Mouse (Mus musculus): ENCODE results near the gene Ehd4. TPM values are rescaled to one million over a fixed set of nuclear protein-coding genes. Genes with fewer than 3 reads are reported as not detected.
A peak's percentile ranks its signal among the peaks of the same experiment; 100 is the strongest.

The Ehd4 gene
- total and polyA plus RNA-seq, 2 experiments from 2014 or later, result 250 to 547 TPM

GRCm38 (mm10) chr2:120068555-120069465 is 85.6 kb downstream of the Ehd4 start:
- Histone ChIP-seq H3K4me1 (ENCODE audit: control insufficient read depth, insufficient read depth) (no peaks in the 10 kb centered on the region; the same call in 1 of the 2 replicates), H3K9ac (replicated peaks; ENCODE audit: low read depth, low read length) (no peak overlapping the region), H3K27ac (ENCODE audit: low read depth) (no peak overlapping the region), H3K27me3 (ENCODE audit: control insufficient read depth, insufficient read depth, low read length) (peaks cover 3% of the 10 kb centered on the region; the same call in 1 of the 2 replicates), H3K36me3 (replicated peaks; ENCODE audit: control insufficient read depth, insufficient read depth, low read length) (no peaks in the 10 kb centered on the region), H3K9me3 (replicated peaks; ENCODE audit: control insufficient read depth, low read length) (no peaks in the 10 kb centered on the region), H3K4me3 (ENCODE audit: low read depth, low read length) (no peak overlapping the region), H3K4me2 (ENCODE audit: low read depth, low read length) (no peak overlapping the region)
- TF ChIP-seq EP300 (IDR thresholded peaks at IDR 0.05; ENCODE audit: low read depth), result no peak
- TF ChIP-seq CTCF (IDR thresholded peaks at IDR 0.05; ENCODE audit: low read depth), result peak; percentile 81
- peak; percentile 38; the same call in 1 of the 2 replicates for ATAC-seq (ENCODE audit: insufficient read depth, low read depth)
- WGBS, result 46% methylated on average over 16 of the region's 16 CpGs
- DNase-seq (ENCODE audit: low spot score), result no peak

GRCm38 (mm10) chr2:120066224-120066623 is 88.2 kb downstream of the Ehd4 start:
- no peaks in the 10 kb centered on the region; the same call in 1 of the 2 replicates for H3K4me1 ChIP-seq (ENCODE audit: control insufficient read depth, insufficient read depth)
- WGBS, result 40% methylated on average over 3 of the region's 3 CpGs
- H3K27me3 ChIP-seq (ENCODE audit: control insufficient read depth, insufficient read depth, low read length), result peaks cover 3% of the 10 kb centered on the region; the same call in 1 of the 2 replicates
- no peak overlapping the region for H3K4me2 ChIP-seq (ENCODE audit: low read depth, low read length)
- ATAC-seq (ENCODE audit: insufficient read depth, low read depth), result peak; percentile 21; the same call in 1 of the 2 replicates
- TF ChIP-seq CTCF (IDR thresholded peaks at IDR 0.05; ENCODE audit: low read depth) (no peak), EP300 (IDR thresholded peaks at IDR 0.05; ENCODE audit: low read depth) (no peak)
- no peaks in the 10 kb centered on the region for H3K36me3 ChIP-seq (replicated peaks; ENCODE audit: control insufficient read depth, insufficient read depth, low read length)
- H3K27ac ChIP-seq (ENCODE audit: low read depth), result no peak overlapping the region
- H3K9ac ChIP-seq (replicated peaks; ENCODE audit: low read depth, low read length), result no peak overlapping the region
- no peaks in the 10 kb centered on the region for H3K9me3 ChIP-seq (replicated peaks; ENCODE audit: control insufficient read depth, low read length)
- no peak for DNase-seq (ENCODE audit: low spot score)
- H3K4me3 ChIP-seq (ENCODE audit: low read depth, low read length), result no peak overlapping the region

GRCm38 (mm10) chr2:120065243-120065642 is 89.2 kb downstream of the Ehd4 start:
- no peaks in the 10 kb centered on the region for H3K9me3 ChIP-seq (replicated peaks; ENCODE audit: control insufficient read depth, low read length)
- 85% methylated on average over 10 of the region's 10 CpGs for WGBS
- H3K27ac ChIP-seq (ENCODE audit: low read depth), result no peak overlapping the region
- H3K9ac ChIP-seq (replicated peaks; ENCODE audit: low read depth, low read length), result no peak overlapping the region
- no peaks in the 10 kb centered on the region; the same call in 1 of the 2 replicates for H3K4me1 ChIP-seq (ENCODE audit: control insufficient read depth, insufficient read depth)
- H3K4me3 ChIP-seq (ENCODE audit: low read depth, low read length), result no peak overlapping the region
- ATAC-seq (ENCODE audit: insufficient read depth, low read depth), result no peak
- TF ChIP-seq CTCF (IDR thresholded peaks at IDR 0.05; ENCODE audit: low read depth) (no peak), EP300 (IDR thresholded peaks at IDR 0.05; ENCODE audit: low read depth) (no peak)
- DNase-seq (ENCODE audit: low spot score), result no peak
- H3K36me3 ChIP-seq (replicated peaks; ENCODE audit: control insufficient read depth, insufficient read depth, low read length), result no peaks in the 10 kb centered on the region
- no peak overlapping the region for H3K4me2 ChIP-seq (ENCODE audit: low read depth, low read length)
- H3K27me3 ChIP-seq (ENCODE audit: control insufficient read depth, insufficient read depth, low read length), result peaks cover 3% of the 10 kb centered on the region; the same call in 1 of the 2 replicates

GRCm38 (mm10) chr2:120064639-120065038 is 89.8 kb downstream of the Ehd4 start:
- ATAC-seq (ENCODE audit: insufficient read depth, low read depth) (no peak), DNase-seq (ENCODE audit: low spot score) (no peak)
- H3K36me3 ChIP-seq (replicated peaks; ENCODE audit: control insufficient read depth, insufficient read depth, low read length), result no peaks in the 10 kb centered on the region
- TF ChIP-seq EP300 (IDR thresholded peaks at IDR 0.05; ENCODE audit: low read depth) (no peak), CTCF (IDR thresholded peaks at IDR 0.05; ENCODE audit: low read depth) (peak; percentile 28)
- H3K4me1 ChIP-seq (ENCODE audit: control insufficient read depth, insufficient read depth), result no peaks in the 10 kb centered on the region; the same call in 1 of the 2 replicates
- H3K9me3 ChIP-seq (replicated peaks; ENCODE audit: control insufficient read depth, low read length), result no peaks in the 10 kb centered on the region
- 74% methylated on average over 6 of the region's 6 CpGs for WGBS
- no peak overlapping the region for H3K9ac ChIP-seq (replicated peaks; ENCODE audit: low read depth, low read length)
- no peak overlapping the region for H3K4me2 ChIP-seq (ENCODE audit: low read depth, low read length)
- H3K4me3 ChIP-seq (ENCODE audit: low read depth, low read length), result no peak overlapping the region
- H3K27ac ChIP-seq (ENCODE audit: low read depth), result no peak overlapping the region
- H3K27me3 ChIP-seq (ENCODE audit: control insufficient read depth, insufficient read depth, low read length), result peaks cover 3% of the 10 kb centered on the region; the same call in 1 of the 2 replicates

- Histone ChIP-seq H3K4me3 (ENCODE audit: low read depth, low read length) (no peak overlapping the region), H3K9me3 (replicated peaks; ENCODE audit: control insufficient read depth, low read length) (no peaks in the 10 kb centered on the region), H3K27ac (ENCODE audit: low read depth) (no peak overlapping the region), H3K36me3 (replicated peaks; ENCODE audit: control insufficient read depth, insufficient read depth, low read length) (no peaks in the 10 kb centered on the region), H3K27me3 (ENCODE audit: control insufficient read depth, insufficient read depth, low read length) (peaks cover 3% of the 10 kb centered on the region; the same call in 1 of the 2 replicates), H3K4me2 (ENCODE audit: low read depth, low read length) (no peak overlapping the region), H3K4me1 (ENCODE audit: control insufficient read depth, insufficient read depth) (no peaks in the 10 kb centered on the region; the same call in 1 of the 2 replicates), H3K9ac (replicated peaks; ENCODE audit: low read depth, low read length) (no peak overlapping the region)
- ATAC-seq (ENCODE audit: insufficient read depth, low read depth), result no peak
- 81% methylated on average over 8 of the region's 8 CpGs for WGBS
- TF ChIP-seq EP300 (IDR thresholded peaks at IDR 0.05; ENCODE audit: low read depth) (no peak), CTCF (IDR thresholded peaks at IDR 0.05; ENCODE audit: low read depth) (no peak)
- DNase-seq (ENCODE audit: low spot score), result no peak
These were observed 92.2 kb downstream of the Ehd4 start for GRCm38 (mm10) chr2:120062248-120062647.

Measured in heart, postnatal 0 days (tissue).